Mouse (Mus musculus) erythroblast, embryonic 14.5 days (primary cell): Measurements from ENCODE around the gene Pcdh20.

Experiments used
- GATA1 ChIP-seq: IDR thresholded peaks from 2 replicates; pipeline ENCODE4 v1.6.1; 2012; ENCODE audit warnings: low read length, inconsistent platforms, mixed read lengths
- TAL1 ChIP-seq: IDR thresholded peaks from 3 replicates; pipeline ENCODE4 v1.6.1; 2012; ENCODE audit warnings: low read length, inconsistent platforms, mixed read lengths

DNA sequence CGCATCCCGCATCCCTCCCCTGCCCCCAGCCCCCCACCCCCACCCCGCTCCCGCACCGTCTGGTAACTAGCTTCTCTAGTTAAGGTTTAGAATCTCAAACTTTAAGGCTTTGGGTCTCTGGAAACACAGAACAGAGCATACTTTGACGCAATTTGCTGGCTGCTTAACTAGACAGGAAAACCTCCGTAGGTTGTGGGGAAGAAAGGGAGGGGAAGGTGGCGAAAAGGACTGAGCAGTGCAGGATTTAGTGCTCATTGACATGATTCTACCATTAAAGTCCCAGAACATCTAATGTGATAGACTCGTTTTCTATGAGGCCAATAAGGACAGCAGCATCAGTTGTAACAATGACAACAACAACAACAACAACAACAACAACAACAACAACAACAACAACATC lies 1.2 kb downstream of the Pcdh20 start:
- TF ChIP-seq TAL1 = no peak
- TF ChIP-seq GATA1 = no peak
